Mouse (Mus musculus) heart, embryonic 15.5 days (tissue): Measurements from ENCODE around the gene Arl4a. TPM values are rescaled to one million over a fixed set of nuclear protein-coding genes. Genes with fewer than 3 reads are reported as not detected.

Source experiments
- ATAC-seq: fragments of 200-750 bp; cut with Nextera tagmentation; replicated peaks from 2 replicates; pipeline ENCODE4 v1.8.0; 2017; ENCODE audit warnings: low read depth, moderate TSS enrichment; ENCODE audit not compliant: insufficient number of reproducible peaks, insufficient read depth, low FRiP score
- H3K27ac ChIP-seq: fragments of 300-500 bp; sonication (generic); 2 replicates; pipeline ENCODE4 v1.5.1; 2015; ENCODE audit warnings: mild to moderate bottlenecking, inconsistent platforms
- H3K27me3 ChIP-seq: fragments of 300-500 bp; sonication (generic); 2 replicates; pipeline ENCODE4 v1.6.1; 2015; ENCODE audit warnings: inconsistent platforms
- H3K36me3 ChIP-seq: fragments of 300-500 bp; sonication (generic); 2 replicates; pipeline ENCODE4 v1.6.1; 2015; ENCODE audit warnings: mild to moderate bottlenecking, inconsistent platforms
- H3K4me1 ChIP-seq: fragments of 300-500 bp; sonication (generic); replicated peaks from 2 replicates; pipeline ENCODE4 v1.6.1; 2015; ENCODE audit warnings: inconsistent platforms
- H3K4me2 ChIP-seq: fragments of 300-500 bp; sonication (generic); 2 replicates; pipeline ENCODE4 v1.6.1; 2015; ENCODE audit warnings: inconsistent platforms, mild to moderate bottlenecking, moderate library complexity
- H3K4me3 ChIP-seq: fragments of 300-500 bp; sonication (generic); 2 replicates; pipeline ENCODE4 v1.5.1; 2015; ENCODE audit warnings: mild to moderate bottlenecking, inconsistent platforms
- H3K9ac ChIP-seq: fragments of 300-500 bp; sonication (generic); 2 replicates; pipeline ENCODE4 v1.6.1; 2015; ENCODE audit warnings: mild to moderate bottlenecking, inconsistent platforms
- H3K9me3 ChIP-seq: fragments of 300-500 bp; sonication (generic); replicated peaks from 2 replicates; pipeline ENCODE4 v1.6.1; 2016; ENCODE audit warnings: inconsistent platforms
- WGBS: fragments of 180-500 bp; shearing (Covaris S2); methylation state at CpG from one replicate; pipeline ENCODE4 v1.1.7; 2015; ENCODE audit warnings: mixed read lengths; 5-methylcytosine and 5-hydroxymethylcytosine counted together
- polyA plus RNA-seq: library from polyadenylated mRNA; unstranded; fragments of >200 nt; fragmentation: Nextera tagmentation; extraction: Ambion mirVana; gene quantifications from 2 replicates; pipeline ENCODE4 v1.2.1, GENCODE M21; 2015

The Arl4a gene
- polyA plus RNA-seq, 1 experiment from 2014 or later = 33.8 TPM

DNA sequence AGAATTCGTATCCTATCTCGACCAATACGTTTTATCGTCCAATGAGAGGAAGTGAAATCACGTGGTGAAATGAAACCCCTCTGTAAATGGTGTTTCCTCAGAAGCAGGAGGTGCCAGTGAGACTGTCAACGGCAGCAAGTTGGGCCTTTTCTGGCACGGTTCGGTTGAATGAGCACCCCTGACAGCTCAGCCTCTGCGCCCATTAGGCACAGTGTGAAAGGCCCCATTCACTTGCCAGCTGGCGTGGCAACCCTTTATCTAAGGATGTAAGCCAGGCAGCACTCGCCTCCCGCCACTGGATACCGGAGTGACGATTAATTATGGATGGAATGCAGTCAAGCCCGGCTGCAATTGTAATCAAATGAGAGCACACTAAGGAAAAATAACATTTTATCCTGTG, 81.4 kb downstream of the Arl4a start:
- peak; percentile 47; the same call in 1 of the 2 replicates for ATAC-seq
- H3K4me2 ChIP-seq = peak overlapping the region; percentile 53
- H3K27me3 ChIP-seq = no peaks in the 10 kb centered on the region
- no peak overlapping the region for H3K27ac ChIP-seq
- peak overlapping the region; percentile 21 for H3K4me3 ChIP-seq
- WGBS = 29% methylated on average over 15 of the region's 15 CpGs
- H3K9ac ChIP-seq = no peak overlapping the region
- H3K36me3 ChIP-seq = no peaks in the 10 kb centered on the region
- H3K9me3 ChIP-seq = no peaks in the 10 kb centered on the region
- peaks cover 11% of the 10 kb centered on the region; the same call in 1 of the 2 replicates for H3K4me1 ChIP-seq

Other genes starting within 250 kb of the Arl4a start
- gene Scin, start 96.2 kb upstream of the Arl4a start, polyA plus RNA-seq = 4.6 and 7.3 TPM in 2 replicates
- gene Lsmem1, start 161.5 kb upstream of the Arl4a start, polyA plus RNA-seq = 26.3 and 31.2 TPM in 2 replicates
- gene Ifrd1, start 210.5 kb upstream of the Arl4a start, polyA plus RNA-seq = 85.8 and 86.3 TPM in 2 replicates